Mouse (Mus musculus): ENCODE results near the gene Rgs6. TPM values are rescaled to one million over a fixed set of nuclear protein-coding genes. Genes with fewer than 3 reads are reported as not detected.

Rgs6 gene
- polyA plus RNA-seq, 1 experiment from 2014 or later: 12.5 TPM

- H3K4me1 ChIP-seq (ENCODE audit: control insufficient read depth, insufficient read depth, low read length): no peaks in the 10 kb centered on the region
- 69% methylated on average over 4 of the region's 4 CpGs for WGBS
These were observed 267.4 kb downstream of the Rgs6 start for GRCm38 (mm10) chr12:82855333-82856107.

GRCm38 (mm10) chr12:82865686-82866085 lies 277.6 kb downstream of the Rgs6 start:
- Histone ChIP-seq H3K4me2 (ENCODE audit: low read length) (no peak overlapping the region), H3K36me3 (ENCODE audit: control insufficient read depth, insufficient read depth, low read length) (no peaks in the 10 kb centered on the region), H3K4me3 (replicated peaks; ENCODE audit: low read depth, low read length) (no peak overlapping the region), H3K9ac (replicated peaks; ENCODE audit: low read length) (no peak overlapping the region), H3K9me3 (ENCODE audit: control insufficient read depth, low read length) (no peaks in the 10 kb centered on the region), H3K27me3 (ENCODE audit: control insufficient read depth, insufficient read depth, low read length) (no peaks in the 10 kb centered on the region), H3K27ac (replicated peaks; ENCODE audit: low read depth, low read length) (no peak overlapping the region), H3K4me1 (ENCODE audit: control insufficient read depth, insufficient read depth, low read length) (no peaks in the 10 kb centered on the region)
- no peak for ATAC-seq (ENCODE audit: low FRiP score, low TSS enrichment)
- DNase-seq: no peak
- 71% methylated on average over 2 of the region's 2 CpGs for WGBS

More at GRCm38 (mm10) chr12:82855333-82856107, 267.4 kb downstream of the Rgs6 start:
- H3K9ac ChIP-seq (replicated peaks; ENCODE audit: low read length): no peak overlapping the region
- H3K4me3 ChIP-seq (replicated peaks; ENCODE audit: low read depth, low read length): no peak overlapping the region
- no peaks in the 10 kb centered on the region for H3K9me3 ChIP-seq (ENCODE audit: control insufficient read depth, low read length)
- no peak overlapping the region for H3K27ac ChIP-seq (replicated peaks; ENCODE audit: low read depth, low read length)
- H3K4me2 ChIP-seq (ENCODE audit: low read length): no peak overlapping the region
- DNase-seq: no peak
- H3K36me3 ChIP-seq (ENCODE audit: control insufficient read depth, insufficient read depth, low read length): no peaks in the 10 kb centered on the region
- no peaks in the 10 kb centered on the region for H3K27me3 ChIP-seq (ENCODE audit: control insufficient read depth, insufficient read depth, low read length)
- ATAC-seq (ENCODE audit: low FRiP score, low TSS enrichment): no peak

DNA sequence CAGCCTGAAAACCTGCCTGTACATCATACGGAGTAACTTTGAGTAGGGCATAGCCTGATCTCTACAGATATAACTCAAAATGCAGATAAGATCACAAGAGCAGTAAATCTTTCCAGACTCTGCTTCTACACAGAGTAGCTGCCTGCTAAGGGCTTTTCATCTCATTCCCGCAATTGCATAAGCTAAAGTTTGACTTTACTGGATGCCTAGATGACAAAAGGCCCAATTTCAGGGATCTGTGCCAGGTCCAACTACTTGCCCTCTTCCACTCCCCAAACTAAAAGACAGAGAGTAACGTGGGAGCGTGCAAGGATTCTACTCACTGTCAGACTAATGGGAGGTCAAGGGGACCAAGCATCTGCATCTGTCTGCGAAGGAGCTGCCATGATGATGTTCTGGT lies 292.6 kb downstream of the Rgs6 start:
- DNase-seq (no peak), ATAC-seq (ENCODE audit: low FRiP score, low TSS enrichment) (no peak)
- Histone ChIP-seq H3K9me3 (ENCODE audit: control insufficient read depth, low read length) (no peaks in the 10 kb centered on the region), H3K4me1 (ENCODE audit: control insufficient read depth, insufficient read depth, low read length) (no peaks in the 10 kb centered on the region), H3K4me3 (replicated peaks; ENCODE audit: low read depth, low read length) (no peak overlapping the region), H3K27ac (replicated peaks; ENCODE audit: low read depth, low read length) (no peak overlapping the region), H3K9ac (replicated peaks; ENCODE audit: low read length) (no peak overlapping the region), H3K27me3 (ENCODE audit: control insufficient read depth, insufficient read depth, low read length) (no peaks in the 10 kb centered on the region), H3K36me3 (ENCODE audit: control insufficient read depth, insufficient read depth, low read length) (no peaks in the 10 kb centered on the region), H3K4me2 (ENCODE audit: low read length) (no peak overlapping the region)
- 93% methylated on average over 5 of the region's 5 CpGs for WGBS

DNA sequence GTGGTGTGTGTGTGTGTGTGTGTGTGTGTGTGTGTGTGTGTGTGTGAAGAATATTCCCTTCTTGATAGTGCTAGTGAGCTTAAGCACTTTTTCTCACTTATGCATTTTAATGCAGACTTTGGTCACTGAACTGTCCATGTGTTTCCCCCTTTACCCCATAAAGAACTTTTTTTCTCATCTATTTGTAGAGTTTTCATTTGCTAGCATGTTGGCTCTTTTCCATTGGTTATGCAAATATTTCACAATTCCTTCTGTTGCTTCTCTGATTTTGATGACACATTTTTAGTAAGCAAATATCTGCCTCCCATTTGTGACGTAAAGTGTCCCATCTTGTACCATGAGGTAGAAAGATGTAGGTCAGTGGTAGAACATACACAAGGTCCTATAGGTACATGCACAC lies 295.0 kb downstream of the Rgs6 start:
- H3K9ac ChIP-seq (replicated peaks; ENCODE audit: low read length): no peak overlapping the region
- DNase-seq (no peak), ATAC-seq (ENCODE audit: low FRiP score, low TSS enrichment) (no peak)
- H3K4me3 ChIP-seq (replicated peaks; ENCODE audit: low read depth, low read length): no peak overlapping the region
- no peak overlapping the region for H3K27ac ChIP-seq (replicated peaks; ENCODE audit: low read depth, low read length)
- no peaks in the 10 kb centered on the region for H3K4me1 ChIP-seq (ENCODE audit: control insufficient read depth, insufficient read depth, low read length)
- H3K4me2 ChIP-seq (ENCODE audit: low read length): no peak overlapping the region
- no peaks in the 10 kb centered on the region for H3K36me3 ChIP-seq (ENCODE audit: control insufficient read depth, insufficient read depth, low read length)
- 94% methylated on average over 1 of the region's 1 CpGs for WGBS
- no peaks in the 10 kb centered on the region for H3K9me3 ChIP-seq (ENCODE audit: control insufficient read depth, low read length)
- no peaks in the 10 kb centered on the region for H3K27me3 ChIP-seq (ENCODE audit: control insufficient read depth, insufficient read depth, low read length)

- Histone ChIP-seq H3K9me3 (ENCODE audit: control insufficient read depth, low read length) (no peaks in the 10 kb centered on the region), H3K4me1 (ENCODE audit: control insufficient read depth, insufficient read depth, low read length) (no peaks in the 10 kb centered on the region), H3K4me2 (ENCODE audit: low read length) (no peak overlapping the region), H3K27me3 (ENCODE audit: control insufficient read depth, insufficient read depth, low read length) (no peaks in the 10 kb centered on the region), H3K27ac (replicated peaks; ENCODE audit: low read depth, low read length) (no peak overlapping the region), H3K36me3 (ENCODE audit: control insufficient read depth, insufficient read depth, low read length) (no peaks in the 10 kb centered on the region), H3K9ac (replicated peaks; ENCODE audit: low read length) (no peak overlapping the region), H3K4me3 (replicated peaks; ENCODE audit: low read depth, low read length) (no peak overlapping the region)
- no peak for ATAC-seq (ENCODE audit: low FRiP score, low TSS enrichment)
- no peak for DNase-seq
- WGBS: 84% methylated on average over 6 of the region's 6 CpGs
These were observed 307.1 kb downstream of the Rgs6 start for GRCm38 (mm10) chr12:82894971-82895838.

GRCm38 (mm10) chr12:82905773-82906172 lies 317.7 kb downstream of the Rgs6 start:
- H3K9ac ChIP-seq (replicated peaks; ENCODE audit: low read length): no peak overlapping the region
- 38% methylated on average over 1 of the region's 1 CpGs for WGBS
- H3K4me3 ChIP-seq (replicated peaks; ENCODE audit: low read depth, low read length): no peak overlapping the region
- no peaks in the 10 kb centered on the region for H3K4me1 ChIP-seq (ENCODE audit: control insufficient read depth, insufficient read depth, low read length)
- DNase-seq (peak; percentile 18), ATAC-seq (ENCODE audit: low FRiP score, low TSS enrichment) (no peak)
- H3K27me3 ChIP-seq (ENCODE audit: control insufficient read depth, insufficient read depth, low read length): no peaks in the 10 kb centered on the region
- no peak overlapping the region for H3K4me2 ChIP-seq (ENCODE audit: low read length)
- no peak overlapping the region for H3K27ac ChIP-seq (replicated peaks; ENCODE audit: low read depth, low read length)
- H3K36me3 ChIP-seq (ENCODE audit: control insufficient read depth, insufficient read depth, low read length): no peaks in the 10 kb centered on the region
- no peaks in the 10 kb centered on the region for H3K9me3 ChIP-seq (ENCODE audit: control insufficient read depth, low read length)

DNA sequence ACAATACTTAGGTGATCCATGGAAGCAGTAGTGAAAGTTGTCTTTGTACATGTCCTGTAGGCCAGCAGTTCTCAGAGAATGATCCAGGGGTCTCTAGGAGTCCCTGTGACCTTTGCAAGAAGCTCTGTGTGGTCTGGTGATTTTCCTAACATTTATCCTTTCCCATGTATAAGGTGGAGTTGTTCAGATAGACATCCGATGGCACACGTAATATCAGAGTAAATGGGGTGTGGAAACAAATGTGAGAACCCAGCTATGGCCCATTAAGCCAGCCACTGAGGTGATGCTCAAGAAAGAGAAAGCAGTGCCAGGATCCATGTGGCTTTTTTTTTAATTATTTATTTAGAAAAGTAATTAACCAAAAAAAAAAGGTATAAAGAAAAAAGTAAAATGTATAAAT lies 322.8 kb downstream of the Rgs6 start:
- Histone ChIP-seq H3K27ac (replicated peaks; ENCODE audit: low read depth, low read length) (no peak overlapping the region), H3K27me3 (ENCODE audit: control insufficient read depth, insufficient read depth, low read length) (no peaks in the 10 kb centered on the region), H3K36me3 (ENCODE audit: control insufficient read depth, insufficient read depth, low read length) (no peaks in the 10 kb centered on the region), H3K4me2 (ENCODE audit: low read length) (no peak overlapping the region), H3K9me3 (ENCODE audit: control insufficient read depth, low read length) (no peaks in the 10 kb centered on the region), H3K4me1 (ENCODE audit: control insufficient read depth, insufficient read depth, low read length) (no peaks in the 10 kb centered on the region), H3K9ac (replicated peaks; ENCODE audit: low read length) (no peak overlapping the region), H3K4me3 (replicated peaks; ENCODE audit: low read depth, low read length) (no peak overlapping the region)
- 89% methylated on average over 2 of the region's 2 CpGs for WGBS
- DNase-seq: no peak
- no peak for ATAC-seq (ENCODE audit: low FRiP score, low TSS enrichment)

DNA sequence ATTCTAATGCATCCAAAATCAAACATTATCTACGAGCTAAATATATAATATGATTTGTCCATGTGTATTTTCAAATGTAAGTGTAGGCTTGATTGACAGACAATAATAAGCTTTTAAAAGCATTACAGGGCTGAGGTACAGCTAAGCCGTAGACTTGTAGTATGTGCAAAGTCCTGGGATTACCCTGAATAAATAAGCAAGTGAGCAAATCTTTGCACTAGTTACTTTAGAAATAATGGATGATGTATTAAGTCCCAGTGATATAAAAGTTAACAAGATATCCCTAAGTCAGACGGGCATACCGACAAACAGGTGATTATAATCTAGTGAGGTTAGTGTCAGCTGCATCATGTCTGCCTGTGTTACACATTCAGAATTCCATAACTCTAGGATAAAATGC lies 326.0 kb downstream of the Rgs6 start:
- no peaks in the 10 kb centered on the region for H3K27me3 ChIP-seq (ENCODE audit: control insufficient read depth, insufficient read depth, low read length)
- ATAC-seq (ENCODE audit: low FRiP score, low TSS enrichment): no peak
- WGBS: 79% methylated on average over 4 of the region's 4 CpGs
- DNase-seq: no peak
- H3K4me3 ChIP-seq (replicated peaks; ENCODE audit: low read depth, low read length): no peak overlapping the region
- no peak overlapping the region for H3K9ac ChIP-seq (replicated peaks; ENCODE audit: low read length)
- H3K27ac ChIP-seq (replicated peaks; ENCODE audit: low read depth, low read length): no peak overlapping the region
- H3K36me3 ChIP-seq (ENCODE audit: control insufficient read depth, insufficient read depth, low read length): no peaks in the 10 kb centered on the region
- H3K4me2 ChIP-seq (ENCODE audit: low read length): no peak overlapping the region
- no peaks in the 10 kb centered on the region for H3K4me1 ChIP-seq (ENCODE audit: control insufficient read depth, insufficient read depth, low read length)
- H3K9me3 ChIP-seq (ENCODE audit: control insufficient read depth, low read length): no peaks in the 10 kb centered on the region

All from midbrain, embryonic 14.5 days (tissue).